Mouse (Mus musculus) cerebellum, postnatal 14 days (tissue): ENCODE data around the gene Stat6.

Source experiments
- DNase-seq, 2 experiments: peaks; one replicate each; pipeline ENCODE4 v3.0.0; 2021; ENCODE audit warnings: mixed read lengths in 2 of 2

The Stat6 gene

GRCm38 (mm10) chr10:127642772-127643552, at the start of gene Stat6:
Stat6 (plus strand) TSS chr10:127642986.
- peak in 1 of 2 experiments; percentile 19 for DNase-seq

DNA sequence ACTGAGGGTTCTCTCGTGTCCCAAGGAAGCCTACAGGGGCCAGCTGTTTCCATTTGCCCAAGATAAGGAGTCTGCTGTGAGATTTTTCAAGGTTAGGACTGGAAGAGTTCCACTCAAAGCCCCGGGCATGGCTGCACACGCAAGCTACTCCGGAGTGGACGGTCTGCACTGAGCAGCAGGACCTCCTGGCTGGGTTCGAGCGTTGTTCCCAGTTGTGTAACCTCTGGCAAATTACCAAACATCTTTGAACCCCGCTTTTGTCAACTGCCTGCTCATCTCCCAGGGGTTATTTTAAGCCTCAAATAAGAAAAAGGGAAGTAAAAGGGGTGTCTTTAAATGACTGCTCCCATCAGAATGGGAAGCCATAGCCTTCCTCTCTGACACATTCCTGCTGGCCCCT, 48.4 kb upstream of the Stat6 start:
- no peak for DNase-seq

DNA sequence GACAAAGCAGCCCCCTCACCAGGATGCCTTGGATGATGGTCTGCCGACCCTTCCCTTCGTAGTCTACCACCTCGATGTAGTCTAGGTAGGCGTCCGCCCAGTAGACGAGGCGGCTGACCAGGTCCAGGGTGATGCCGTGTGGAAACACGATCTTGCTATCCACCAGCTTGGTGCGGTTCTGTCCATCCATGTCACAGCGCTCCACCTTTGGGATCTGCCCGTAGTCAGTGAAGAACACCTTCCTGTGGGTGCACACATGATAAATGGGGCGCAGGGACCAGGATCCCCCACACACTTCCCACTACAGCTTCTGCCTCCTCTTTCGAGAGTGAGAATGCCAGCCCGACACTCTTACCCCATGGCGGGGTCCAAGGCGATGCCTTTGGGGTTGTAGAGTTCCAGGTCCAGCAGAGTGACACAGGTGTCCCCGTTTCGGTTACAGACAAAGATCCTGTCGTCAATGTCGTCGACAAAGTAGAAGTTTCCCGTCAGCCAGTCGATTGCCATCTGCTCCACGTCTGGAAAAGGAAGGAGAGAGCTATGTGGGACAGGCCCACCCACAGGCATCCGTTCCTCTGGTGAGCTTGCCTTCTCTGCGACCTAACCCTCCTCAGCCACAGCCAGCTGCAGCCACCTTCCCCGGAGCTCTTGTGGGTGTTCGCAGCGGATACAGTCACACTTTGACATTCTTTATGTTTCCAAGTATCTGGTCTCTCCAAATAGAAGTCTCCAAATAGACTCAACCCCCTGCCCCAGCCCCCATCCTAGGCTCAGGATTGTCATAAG, 47.7 kb upstream of the Stat6 start:
- DNase-seq, result no peak

DNA sequence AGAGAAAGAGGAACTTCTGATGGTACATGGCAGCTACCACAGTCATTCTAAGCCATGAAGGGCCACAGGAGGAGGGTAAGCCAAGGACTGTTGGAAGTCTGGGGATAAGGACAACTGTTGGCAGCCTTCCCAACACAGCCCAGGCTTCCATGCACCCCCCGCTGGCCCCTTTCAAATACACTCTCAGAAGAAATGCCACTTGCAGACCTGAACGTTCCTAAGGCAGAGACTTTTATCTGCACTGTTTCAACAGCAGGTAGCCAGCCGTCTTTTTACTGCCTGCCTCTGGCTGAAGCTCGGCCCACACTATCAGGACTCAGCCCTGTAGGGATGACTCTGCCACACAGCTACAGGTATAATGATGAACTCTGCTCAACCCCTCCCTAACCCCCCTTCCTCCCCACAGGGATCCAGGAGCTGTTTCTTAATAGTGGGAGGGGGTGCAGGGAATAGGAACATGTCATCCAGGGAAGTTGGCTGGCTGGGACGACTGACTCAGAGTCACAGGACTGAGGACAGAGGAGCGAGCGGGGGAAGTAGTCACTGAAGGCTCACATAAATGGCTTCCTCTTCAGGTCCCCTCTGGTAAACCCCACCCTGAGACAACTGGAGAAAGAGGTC, 46.4 kb upstream of the Stat6 start:
- peak; percentile 73 to 74 for DNase-seq

DNA sequence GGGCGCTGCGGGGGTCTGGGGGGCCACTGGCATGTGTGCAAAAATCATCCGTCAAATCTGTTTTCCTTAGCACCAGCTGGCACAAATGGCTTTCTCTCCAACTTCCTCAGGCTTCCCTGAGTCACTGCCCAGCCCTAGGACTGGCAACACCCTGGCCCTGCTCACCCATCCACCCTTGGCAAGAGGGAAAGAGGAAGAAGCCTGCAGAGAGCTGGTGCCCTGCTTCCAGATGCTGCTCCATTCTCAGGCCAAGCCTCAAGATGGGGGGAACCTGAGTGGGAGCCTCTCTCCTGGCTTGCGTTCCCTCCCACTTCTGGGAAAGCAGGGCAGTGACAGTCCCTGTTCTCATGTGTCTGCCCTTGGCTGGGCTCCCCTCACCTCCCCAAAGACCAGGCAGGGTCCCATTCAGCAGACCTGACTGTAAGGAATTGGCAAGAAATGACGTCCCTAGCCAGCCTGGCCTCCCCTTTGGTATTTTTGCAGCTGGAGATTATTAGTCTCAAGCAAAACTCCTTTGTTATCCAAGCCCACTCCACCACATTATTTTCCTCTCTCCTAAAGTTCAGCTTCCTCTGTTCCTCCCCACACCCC, 45.4 kb upstream of the Stat6 start:
- DNase-seq, result peak; percentile 83 to 84

- DNase-seq, result peak in 1 of 2 experiments; percentile 36
Observed at GRCm38 (mm10) chr10:127598607-127599006, 44.2 kb upstream of the Stat6 start.

DNA sequence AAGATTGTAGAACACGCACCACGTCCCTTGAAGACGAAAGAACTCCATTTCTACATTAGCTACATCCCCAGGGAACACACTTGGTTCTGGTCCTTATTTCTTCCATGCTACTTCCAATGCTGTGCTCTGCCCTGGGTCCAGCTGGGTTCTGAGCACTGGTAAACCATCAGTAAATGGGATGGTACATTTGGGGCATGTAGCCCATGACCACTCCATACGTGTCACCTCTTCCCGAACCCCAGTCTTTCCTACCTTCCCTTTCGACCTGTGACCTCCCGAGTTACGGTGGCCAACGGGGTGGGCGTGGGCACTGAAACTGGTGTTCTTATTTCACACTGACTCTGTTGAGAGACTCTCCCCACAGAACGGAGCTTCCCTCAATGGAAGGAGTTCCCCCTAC, 43.5 kb upstream of the Stat6 start:
- no peak for DNase-seq

- DNase-seq, result peak; percentile 70 to 78
Observed at GRCm38 (mm10) chr10:127599779-127600541, 42.8 kb upstream of the Stat6 start.

DNA sequence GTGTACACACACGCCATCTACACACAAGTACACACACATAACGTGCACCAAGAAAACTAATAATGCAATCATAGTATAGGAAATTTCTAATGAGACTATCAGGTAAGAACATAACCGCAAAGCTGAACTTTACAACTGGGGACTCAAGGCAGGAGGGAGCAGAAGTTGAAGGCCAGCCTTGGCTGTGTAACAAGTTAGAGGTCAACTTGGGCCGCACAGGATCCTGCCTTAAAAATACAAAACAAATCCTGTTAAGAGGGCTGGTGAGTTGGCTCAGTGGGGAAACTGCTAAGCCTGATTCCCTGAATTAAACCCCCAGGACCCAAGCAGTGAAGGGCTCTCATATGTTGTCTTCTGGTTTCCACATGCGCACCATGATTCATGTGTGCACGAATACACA, 40.6 kb upstream of the Stat6 start:
- no peak for DNase-seq

- DNase-seq, result no peak
Observed at GRCm38 (mm10) chr10:127603437-127604371, 39.1 kb upstream of the Stat6 start.

- peak in 1 of 2 experiments; percentile 51 for DNase-seq
Observed at GRCm38 (mm10) chr10:127604465-127605250, 38.1 kb upstream of the Stat6 start.

DNA sequence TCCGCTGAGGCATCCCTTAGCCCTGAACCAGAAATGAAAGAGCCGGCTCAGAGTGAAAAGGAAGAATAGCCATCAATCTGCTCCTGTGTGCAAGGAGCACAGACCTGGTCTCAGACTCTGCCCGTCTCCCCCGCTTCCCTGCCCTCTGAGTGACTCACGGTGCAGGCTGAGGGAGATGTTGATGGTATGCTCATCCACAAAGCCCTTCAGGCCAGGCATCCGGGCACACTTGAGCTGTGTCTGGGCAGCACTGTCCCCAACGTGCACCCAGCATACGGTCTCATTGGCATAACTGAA, 37.6 kb upstream of the Stat6 start:
- no peak for DNase-seq

DNA sequence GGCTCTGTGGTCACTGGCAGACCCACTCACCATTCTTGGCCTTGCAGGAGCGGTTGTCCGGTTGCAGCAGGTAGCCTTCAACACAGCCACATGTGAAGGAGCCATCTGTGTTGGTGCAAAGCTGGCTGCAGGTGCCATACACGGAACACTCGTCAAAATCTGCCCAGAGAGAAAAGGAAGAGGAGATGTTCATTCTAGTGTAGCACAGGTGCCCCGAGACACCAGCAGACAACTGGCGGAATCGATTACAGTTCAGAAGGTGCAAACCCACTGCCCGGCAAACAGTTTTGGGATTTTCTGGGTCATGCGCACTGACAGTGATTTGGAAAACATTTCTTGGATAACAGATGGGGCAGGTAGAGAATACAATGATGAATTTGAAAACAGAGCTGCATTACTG, 37.0 kb upstream of the Stat6 start:
- no peak for DNase-seq

GRCm38 (mm10) chr10:127607059-127607458, 35.7 kb upstream of the Stat6 start:
- DNase-seq, result no peak

DNA sequence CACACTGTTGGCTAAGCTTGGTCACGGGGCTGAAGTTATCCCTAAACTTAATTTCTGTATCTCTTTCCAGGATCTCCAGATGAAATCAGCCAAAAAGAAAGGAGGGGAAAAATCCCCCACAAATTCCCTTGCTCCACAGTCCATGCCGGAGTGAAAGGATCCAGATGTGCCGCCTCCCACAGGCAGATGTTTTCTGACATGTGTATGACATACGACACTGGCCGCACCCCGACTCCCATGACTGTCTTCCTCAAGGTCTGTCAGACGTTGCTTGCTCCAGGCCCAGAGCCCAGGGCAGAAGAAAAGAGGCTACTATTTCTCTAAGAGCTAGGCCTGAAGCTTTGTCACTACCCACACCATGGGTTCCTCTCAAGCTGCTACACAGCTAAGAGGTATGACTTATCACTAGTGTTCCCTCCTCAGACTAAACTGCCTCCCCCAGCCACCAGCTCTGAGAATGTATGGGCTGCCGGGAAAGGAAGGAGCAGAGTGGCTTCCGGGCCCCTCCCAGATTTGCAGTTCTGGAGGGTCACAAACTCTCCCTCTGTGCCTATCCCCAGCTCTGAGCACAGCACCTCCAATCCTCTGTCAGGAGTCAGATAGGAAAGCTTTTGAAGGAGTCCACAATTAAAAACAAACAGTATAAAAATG, 33.2 kb upstream of the Stat6 start:
- DNase-seq, result no peak

DNA sequence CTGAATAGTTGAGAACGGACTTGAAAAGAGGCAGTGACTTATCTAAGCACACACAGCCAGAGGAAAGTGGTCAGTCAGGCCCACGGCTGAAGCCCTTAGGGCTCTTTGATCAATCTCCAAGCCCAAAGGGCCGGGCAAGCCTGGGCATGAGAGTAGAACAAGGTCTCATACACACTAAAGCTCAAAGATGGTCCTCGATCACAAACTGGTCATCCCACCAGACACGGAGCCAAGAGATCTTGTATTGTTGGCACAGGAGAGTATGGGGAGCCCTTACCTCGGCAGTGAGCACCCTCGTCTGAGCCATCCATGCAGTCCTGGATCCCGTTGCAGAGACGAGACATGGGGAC, 32.7 kb upstream of the Stat6 start:
- DNase-seq, result no peak

DNA sequence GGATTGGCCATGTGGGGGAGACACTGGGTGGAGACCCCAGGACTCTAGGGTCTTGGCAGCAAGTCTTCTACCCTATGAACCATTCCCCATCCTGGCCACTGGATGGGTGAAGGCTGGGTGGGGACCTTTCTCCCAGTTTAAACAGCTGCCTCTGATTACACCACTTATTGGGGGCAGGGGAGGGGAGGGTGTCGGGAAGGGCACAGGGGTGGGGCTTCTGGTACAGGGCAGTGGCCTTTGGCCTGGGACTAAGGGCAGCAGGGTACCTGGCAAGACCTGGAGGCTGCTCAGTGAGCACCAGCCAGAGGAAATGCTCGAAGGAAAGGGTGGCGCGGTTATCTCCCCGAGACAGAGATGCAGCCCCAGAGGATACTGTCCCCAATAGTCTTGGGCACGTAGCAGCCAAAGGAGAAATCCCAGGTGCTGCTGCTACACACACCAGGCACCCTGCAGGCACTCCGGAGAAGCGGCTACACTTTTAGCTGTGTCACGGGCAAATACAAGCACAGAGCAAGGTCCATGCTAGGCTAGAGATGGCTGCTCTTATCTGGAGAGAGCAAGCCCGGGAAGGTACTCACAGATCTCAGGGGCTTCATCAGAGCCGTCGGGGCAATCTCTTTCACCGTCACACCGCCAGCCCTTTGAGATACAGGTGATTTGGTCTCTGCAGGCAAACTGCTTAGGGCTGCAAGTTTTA, 30.6 kb upstream of the Stat6 start:
- no peak for DNase-seq

DNA sequence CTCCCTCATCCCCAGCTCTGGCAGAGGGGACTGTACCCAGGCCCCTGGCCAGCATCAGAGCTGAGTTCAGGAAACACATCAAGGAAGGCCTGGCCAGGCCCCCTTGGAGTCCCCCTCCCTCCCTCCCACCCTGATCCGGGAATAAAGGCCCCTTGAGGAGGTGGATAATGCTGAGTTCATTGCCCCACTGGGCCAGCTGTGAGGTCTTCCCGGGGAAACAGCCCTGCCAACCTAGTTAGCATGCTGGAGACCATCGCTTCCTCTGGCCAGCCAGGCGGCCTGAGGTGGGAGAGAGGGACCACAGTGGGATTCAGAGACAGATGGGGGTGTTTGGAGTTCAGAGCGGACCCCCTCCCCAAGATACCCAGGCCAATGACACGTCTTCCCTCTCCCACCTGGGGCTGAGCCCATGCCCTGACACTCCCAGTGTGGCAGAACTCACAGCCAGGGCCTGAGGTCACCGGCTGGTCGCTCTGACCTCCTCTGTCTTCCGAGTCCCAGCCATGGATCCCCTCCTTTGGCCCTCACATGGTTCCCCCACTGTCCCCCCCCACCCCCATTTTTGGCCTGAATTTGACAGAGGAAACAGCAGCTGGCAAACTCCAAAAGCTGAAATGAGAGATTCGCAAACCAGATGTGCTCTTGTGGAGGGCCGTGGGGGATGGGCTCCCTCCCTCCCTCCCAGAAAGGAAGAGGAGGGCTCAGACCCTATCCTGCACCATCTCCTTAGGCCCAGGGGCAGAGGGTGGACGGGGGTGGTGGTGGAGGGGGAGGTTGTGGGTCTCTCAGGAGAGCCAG, 28.4 kb upstream of the Stat6 start:
- DNase-seq, result peak in 1 of 2 experiments; percentile 38

DNA sequence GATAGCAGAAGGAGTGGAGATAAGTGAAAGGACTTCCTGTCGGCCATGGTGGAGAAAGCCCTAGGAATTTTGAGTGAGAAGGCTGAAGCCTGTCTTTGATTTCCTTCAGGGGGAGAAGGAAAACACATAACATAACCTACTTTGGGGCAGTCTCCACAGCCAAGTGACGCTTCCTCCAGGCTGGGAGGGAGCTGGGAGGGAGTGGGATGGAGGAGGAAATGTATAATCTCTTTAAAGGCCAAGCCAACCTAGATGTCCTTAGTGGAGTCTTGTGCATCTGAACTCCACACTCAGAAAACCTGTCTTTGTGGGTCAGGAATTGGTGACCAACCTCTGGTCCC, 27.8 kb upstream of the Stat6 start:
- DNase-seq, result no peak
